Mouse (Mus musculus) heart, postnatal 0 days (tissue): ENCODE measurements at regions not wholly inside any gene's neighbourhood (a gene's known extent, or its start where the extent isn't known, plus 50 kb on each side); places are given as distances from the start of the nearest gene placed in this dataset.
"Not testable (repeated sequence)": the region's sequence is repeated elsewhere in the genome, so short reads cannot be mapped to it uniquely, and the experiment has no call there.

Experiments used
- CTCF ChIP-seq: IDR thresholded peaks from 2 replicates; pipeline ENCODE4 v1.5.1; 2016; ENCODE audit warnings: antibody characterized with exemption, control low read depth, low read depth
- EP300 ChIP-seq: IDR thresholded peaks from 2 replicates; pipeline ENCODE4 v1.6.1; 2016; ENCODE audit warnings: antibody characterized with exemption, low read depth

GRCm38 (mm10) chr4:3238493-3238892 lies 53.3 kb upstream of the Vmn1r3 start:
- not testable (repeated sequence) for TF ChIP-seq EP300, CTCF
